Mouse (Mus musculus) stomach, postnatal 0 days (tissue): Measurements from ENCODE around the gene Cysltr2. TPM values are rescaled to one million over a fixed set of nuclear protein-coding genes. Genes with fewer than 3 reads are reported as not detected.

Source experiments
- ATAC-seq: fragments of 200-750 bp; cut with Nextera tagmentation; 2 replicates; pipeline ENCODE4 v1.8.0; 2017; ENCODE audit not compliant: low FRiP score, low TSS enrichment
- DNase-seq: peaks from one replicate; pipeline ENCODE4 v3.0.0-alpha.2; 2016; ENCODE audit warnings: low spot score
- H3K27ac ChIP-seq: fragments of 300-500 bp; sonication (generic); replicated peaks from 2 replicates; pipeline ENCODE4 v1.5.1; 2014; ENCODE audit warnings: mild to moderate bottlenecking, control low read depth
- H3K27me3 ChIP-seq: fragments of 300-500 bp; sonication (generic); 2 replicates; pipeline ENCODE4 v1.6.1; 2014; ENCODE audit warnings: low read length; ENCODE audit not compliant: control insufficient read depth, insufficient read depth
- H3K36me3 ChIP-seq: fragments of 300-500 bp; sonication (generic); 2 replicates; pipeline ENCODE4 v1.6.1; 2014; ENCODE audit warnings: low read length, mixed read lengths; ENCODE audit not compliant: control insufficient read depth, insufficient read depth
- H3K4me1 ChIP-seq: fragments of 300-500 bp; sonication (generic); replicated peaks from 2 replicates; pipeline ENCODE4 v1.6.1; 2014; ENCODE audit warnings: antibody characterized with exemption; ENCODE audit not compliant: control insufficient read depth, insufficient read depth
- H3K4me2 ChIP-seq: fragments of 300-500 bp; sonication (generic); replicated peaks from 2 replicates; pipeline ENCODE4 v1.6.1; 2014; ENCODE audit warnings: low read depth, mild to moderate bottlenecking, control low read depth, moderate library complexity
- H3K4me3 ChIP-seq: fragments of 300-500 bp; sonication (generic); 2 replicates; pipeline ENCODE4 v1.5.1; 2014; ENCODE audit warnings: low read depth, low read length, control low read depth
- H3K9ac ChIP-seq: fragments of 300-500 bp; sonication (generic); 2 replicates; pipeline ENCODE4 v1.6.1; 2014; ENCODE audit warnings: mild to moderate bottlenecking, low read length, control low read depth, mixed read lengths
- H3K9me3 ChIP-seq: fragments of 300-500 bp; sonication (generic); 2 replicates; pipeline ENCODE4 v1.6.1; 2016; ENCODE audit warnings: low read length; ENCODE audit not compliant: control insufficient read depth
- CTCF ChIP-seq: IDR thresholded peaks from 2 replicates; pipeline ENCODE4 v1.5.1; 2016; ENCODE audit warnings: antibody characterized with exemption, low read depth, mild to moderate bottlenecking, moderate library complexity
- EP300 ChIP-seq: optimal IDR thresholded peaks from 2 replicates; pipeline ENCODE3; 2016; ENCODE audit warnings: antibody characterized with exemption
- WGBS: fragments of 180-500 bp; shearing (Covaris S2); extraction: QIAGEN DNeasy Blood & Tissue Kit; methylation state at CpG from one replicate; pipeline ENCODE4 v1.1.7; 2014; 5-methylcytosine and 5-hydroxymethylcytosine counted together
- polyA plus RNA-seq: library from polyadenylated mRNA; unstranded; fragments of >200 nt; fragmentation: Nextera tagmentation; extraction: Ambion mirVana; gene quantifications from 2 replicates; pipeline ENCODE4 v1.2.1, GENCODE M21; 2015

Cysltr2 gene
- polyA plus RNA-seq, 1 experiment from 2014 or later, result 0.10 TPM

GRCm38 (mm10) chr14:73013723-73014544 is 35.0 kb downstream of the Cysltr2 start:
- peak; percentile 14 for DNase-seq
- no peak overlapping the region for H3K4me3 ChIP-seq
- no peaks in the 10 kb centered on the region for H3K27me3 ChIP-seq
- TF ChIP-seq CTCF, result peak; percentile 30; the same call in 1 of the 2 replicates
- no peak for TF ChIP-seq EP300
- peak overlapping the region; percentile 6; the same call in 1 of the 2 replicates for H3K27ac ChIP-seq
- no peak overlapping the region for H3K4me2 ChIP-seq
- no peaks in the 10 kb centered on the region for H3K4me1 ChIP-seq
- WGBS, result 35% methylated on average over 9 of the region's 9 CpGs
- no peak overlapping the region for H3K9ac ChIP-seq
- no peaks in the 10 kb centered on the region for H3K9me3 ChIP-seq
- H3K36me3 ChIP-seq, result no peaks in the 10 kb centered on the region
- ATAC-seq, result peak; percentile 63; the same call in 1 of the 2 replicates

- Histone ChIP-seq H3K4me1 (no peaks in the 10 kb centered on the region), H3K27me3 (no peaks in the 10 kb centered on the region), H3K27ac (no peak overlapping the region), H3K4me2 (no peak overlapping the region), H3K4me3 (no peak overlapping the region), H3K36me3 (no peaks in the 10 kb centered on the region), H3K9ac (no peak overlapping the region), H3K9me3 (no peaks in the 10 kb centered on the region)
- no peak for TF ChIP-seq CTCF
- no peak for TF ChIP-seq EP300
- no peak for ATAC-seq
- 95% methylated on average over 4 of the region's 4 CpGs for WGBS
- DNase-seq, result no peak
Measured at GRCm38 (mm10) chr14:73001814-73002213, 47.1 kb downstream of the Cysltr2 start.

- no peaks in the 10 kb centered on the region for H3K9me3 ChIP-seq
- WGBS, result 23% methylated on average over 10 of the region's 10 CpGs
- H3K4me2 ChIP-seq, result peak overlapping the region; percentile 15; the same call in 1 of the 2 replicates
- H3K27me3 ChIP-seq, result no peaks in the 10 kb centered on the region
- H3K27ac ChIP-seq, result no peak overlapping the region
- H3K4me1 ChIP-seq, result no peaks in the 10 kb centered on the region
- TF ChIP-seq CTCF (peak; percentile 90), EP300 (no peak)
- ATAC-seq, result no peak
- H3K36me3 ChIP-seq, result no peaks in the 10 kb centered on the region
- no peak overlapping the region for H3K9ac ChIP-seq
- DNase-seq, result peak; percentile 78
- no peak overlapping the region for H3K4me3 ChIP-seq
Measured at GRCm38 (mm10) chr14:73000325-73000724, 48.6 kb downstream of the Cysltr2 start.

- Histone ChIP-seq H3K27ac (no peak overlapping the region), H3K9me3 (no peaks in the 10 kb centered on the region), H3K4me2 (no peak overlapping the region), H3K27me3 (no peaks in the 10 kb centered on the region), H3K4me1 (no peaks in the 10 kb centered on the region), H3K9ac (no peak overlapping the region), H3K4me3 (no peak overlapping the region), H3K36me3 (no peaks in the 10 kb centered on the region)
- TF ChIP-seq CTCF (no peak), EP300 (no peak)
- no peak for ATAC-seq
- 90% methylated on average over 6 of the region's 6 CpGs for WGBS
- no peak for DNase-seq
Measured at GRCm38 (mm10) chr14:72998111-72998510, 50.8 kb downstream of the Cysltr2 start.

DNA sequence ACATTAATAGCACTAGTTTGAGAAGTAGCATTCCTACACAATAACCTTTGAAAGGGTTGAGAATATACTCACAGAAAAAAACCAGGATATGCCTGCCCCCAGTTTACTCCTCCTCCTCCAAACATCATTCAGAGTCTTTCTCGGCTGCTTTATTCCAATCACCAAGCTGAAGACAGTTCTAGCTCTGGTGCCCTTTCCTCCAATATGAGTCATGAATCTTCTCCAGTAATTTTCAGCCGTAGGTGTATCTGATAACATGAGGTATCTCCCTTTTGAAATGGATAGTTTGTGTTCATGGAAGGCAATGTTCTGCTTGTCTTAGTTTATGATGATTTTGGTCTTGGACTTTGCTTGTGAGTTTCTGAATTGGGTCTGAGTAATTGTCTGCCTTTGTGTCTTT is 62.9 kb downstream of the Cysltr2 start:
- Histone ChIP-seq H3K4me1 (no peaks in the 10 kb centered on the region), H3K27ac (no peak overlapping the region), H3K27me3 (no peaks in the 10 kb centered on the region), H3K4me2 (no peak overlapping the region), H3K36me3 (no peaks in the 10 kb centered on the region), H3K4me3 (no peak overlapping the region), H3K9ac (no peak overlapping the region), H3K9me3 (no peaks in the 10 kb centered on the region)
- no peak for DNase-seq
- TF ChIP-seq EP300, result no peak
- TF ChIP-seq CTCF, result no peak
- no peak for ATAC-seq
- 58% methylated on average over 2 of the region's 2 CpGs for WGBS

DNA sequence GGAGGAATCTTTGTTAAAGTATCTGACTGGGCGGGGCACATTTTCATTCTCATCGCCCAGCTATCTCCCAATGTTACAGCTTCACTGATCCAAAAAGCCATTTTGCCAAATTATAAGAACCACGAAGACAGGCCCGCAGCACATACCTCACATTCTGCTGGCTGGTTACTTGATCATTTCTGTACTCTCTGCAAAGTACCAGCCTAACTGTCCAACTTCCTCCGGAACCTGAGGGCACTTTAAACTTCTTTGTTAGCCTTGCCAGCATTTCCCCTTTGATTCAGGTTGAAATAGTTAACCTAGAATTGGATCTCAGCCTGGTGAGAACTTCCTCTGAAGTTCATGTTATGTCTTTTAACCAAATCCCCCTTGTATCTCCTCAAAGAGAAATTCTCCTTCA is 63.8 kb downstream of the Cysltr2 start:
- WGBS, result 84% methylated on average over 5 of the region's 5 CpGs
- TF ChIP-seq CTCF (no peak), EP300 (no peak)

More for the DNA sequence above, 63.8 kb downstream of the Cysltr2 start:
- H3K27ac ChIP-seq, result no peak overlapping the region
- H3K4me1 ChIP-seq, result no peaks in the 10 kb centered on the region
- no peak overlapping the region for H3K4me3 ChIP-seq
- no peak overlapping the region for H3K9ac ChIP-seq
- no peak overlapping the region for H3K4me2 ChIP-seq
- no peaks in the 10 kb centered on the region for H3K36me3 ChIP-seq
- no peaks in the 10 kb centered on the region for H3K9me3 ChIP-seq
- no peaks in the 10 kb centered on the region for H3K27me3 ChIP-seq
- DNase-seq (no peak), ATAC-seq (no peak)
